16 mouse cellular contexts compared by ENCODE assay signal in genomic region chr5:135573006-135573405, GRCm38 (mm10). TPM values are rescaled to one million over a fixed set of nuclear protein-coding genes. Genes with fewer than 3 reads are reported as not detected.
DNase-seq lines count a peak whose midpoint lies in the region; ATAC-seq and TF ChIP-seq lines count a peak whose summit lies in the region.
"Had no signal": no experiment of that assay in that cellular context is flagged by ENCODE, and none has a peak within 500 bp of the region (broad histone marks: within the 10 kb centered on the region; RNA-seq: fewer than 3 reads in every experiment).

Gene Ccl24 (minus strand): TSS chr5:135573049.

- no peaks in the 10 kb centered on the region for H3K9me3 ChIP-seq in kidney, embryonic 16.5 days (ENCODE audit: low read length)
- no peaks in the 10 kb centered on the region for H3K9me3 ChIP-seq in intestine, embryonic 16.5 days (ENCODE audit: control insufficient read depth, low read length)
- H3K9me3 ChIP-seq in midbrain, embryonic 10.5 days (replicated peaks): no peaks in the 10 kb centered on the region
- H3K9me3 ChIP-seq: embryonic facial prominence, embryonic 12.5 days; heart, embryonic 15.5 days had no signal

- 92% methylated on average over 6 of the region's 6 CpGs for WGBS in kidney, embryonic 16.5 days
- WGBS in intestine, embryonic 16.5 days: 86% methylated on average over 6 of the region's 6 CpGs
- WGBS in midbrain, embryonic 10.5 days: 88% methylated on average over 6 of the region's 6 CpGs

- no peak within 1 kb of the TSS for H3K27ac ChIP-seq in kidney, embryonic 16.5 days (ENCODE audit: low read length)
- 0 out of 2 replicates have a peak within 1 kb of the TSS, but pooled peaks have one; percentile 5 for H3K27ac ChIP-seq in bone marrow macrophage, adult 2 months (ENCODE audit: insufficient read depth, low read depth, low read length)
- H3K27ac ChIP-seq in intestine, embryonic 16.5 days (ENCODE audit: low read length): no peak within 1 kb of the TSS
- H3K27ac ChIP-seq in midbrain, embryonic 10.5 days (replicated peaks): no peak within 1 kb of the TSS
- H3K27ac ChIP-seq: embryonic facial prominence, embryonic 12.5 days; heart, embryonic 15.5 days; macrophage had no signal

- peak; percentile 5 to 8 for DNase-seq in kidney, adult 8-10 months
- peak; percentile 85 for DNase-seq in 416B (ENCODE audit: low read depth)
- DNase-seq in cerebellum, postnatal 4 days (ENCODE audit: low spot score in 2 of 2): no peak
- no peak for DNase-seq in adrenal gland, postnatal 14 days
- no peak for DNase-seq in midbrain, embryonic 10.5 days (ENCODE audit: low spot score)
- DNase-seq: cerebellum, adult 9-10 months; left cerebral cortex, postnatal 4 days had no signal

- TF ChIP-seq POLR2A in bone marrow macrophage, adult 2 months (IDR thresholded peaks at IDR 0.05; ENCODE audit: borderline replicate concordance, low read depth, low read length): no peak

- ATAC-seq in kidney, embryonic 16.5 days (ENCODE audit: low FRiP score, low TSS enrichment): no peak
- ATAC-seq in intestine, embryonic 16.5 days: no peak
- ATAC-seq: forebrain, embryonic 16.5 days had no signal

- no peaks in the 10 kb centered on the region for H3K4me1 ChIP-seq in kidney, embryonic 16.5 days (ENCODE audit: insufficient read depth, low read length)
- H3K4me1 ChIP-seq in bone marrow macrophage, adult 2 months (ENCODE audit: control insufficient read depth, insufficient read depth, low read length): peaks cover 43% of the 10 kb centered on the region
- no peaks in the 10 kb centered on the region for H3K4me1 ChIP-seq in intestine, embryonic 16.5 days (ENCODE audit: control insufficient read depth, insufficient read depth, low read length)
- no peaks in the 10 kb centered on the region for H3K4me1 ChIP-seq in midbrain, embryonic 10.5 days
- H3K4me1 ChIP-seq: embryonic facial prominence, embryonic 12.5 days; heart, embryonic 15.5 days had no signal

- H3K36me3 ChIP-seq in kidney, embryonic 16.5 days (ENCODE audit: insufficient read depth, low read length): no peaks in the 10 kb centered on the region
- no peaks in the 10 kb centered on the region for H3K36me3 ChIP-seq in intestine, embryonic 16.5 days (ENCODE audit: control insufficient read depth, insufficient read depth, low read length)
- H3K36me3 ChIP-seq in midbrain, embryonic 10.5 days: no peaks in the 10 kb centered on the region
- H3K36me3 ChIP-seq: embryonic facial prominence, embryonic 12.5 days; heart, embryonic 15.5 days had no signal

- no peak for TF ChIP-seq CTCF in bone marrow macrophage, adult 2 months (IDR thresholded peaks at IDR 0.05; ENCODE audit: low read depth, low read length)

- no peaks in the 10 kb centered on the region for H3K27me3 ChIP-seq in kidney, embryonic 16.5 days (ENCODE audit: insufficient read depth, low read length)
- H3K27me3 ChIP-seq in intestine, embryonic 16.5 days (replicated peaks; ENCODE audit: control insufficient read depth, insufficient read depth, low read length): no peaks in the 10 kb centered on the region
- H3K27me3 ChIP-seq in midbrain, embryonic 10.5 days (ENCODE audit: low read depth, poor library complexity, severe bottlenecking): no peaks in the 10 kb centered on the region
- H3K27me3 ChIP-seq: embryonic facial prominence, embryonic 12.5 days; heart, embryonic 15.5 days had no signal

- no peak within 1 kb of the TSS for H3K4me3 ChIP-seq in kidney, embryonic 16.5 days (ENCODE audit: low read length)
- H3K4me3 ChIP-seq in bone marrow macrophage, adult 2 months (ENCODE audit: insufficient read depth, low read length): peak within 1 kb of the TSS; percentile 22
- H3K4me3 ChIP-seq in intestine, embryonic 16.5 days (ENCODE audit: low read length): no peak within 1 kb of the TSS
- no peak within 1 kb of the TSS for H3K4me3 ChIP-seq in midbrain, embryonic 10.5 days
- H3K4me3 ChIP-seq: embryonic facial prominence, embryonic 12.5 days; heart, embryonic 15.5 days; myocyte had no signal

- no peak within 1 kb of the TSS for H3K4me2 ChIP-seq in kidney, embryonic 16.5 days (replicated peaks; ENCODE audit: low read depth, low read length)
- H3K4me2 ChIP-seq in intestine, embryonic 16.5 days (ENCODE audit: low read depth, low read length): no peak within 1 kb of the TSS
- H3K4me2 ChIP-seq: embryonic facial prominence, embryonic 12.5 days; heart, embryonic 15.5 days had no signal

- no peak within 1 kb of the TSS for H3K9ac ChIP-seq in kidney, embryonic 16.5 days (replicated peaks; ENCODE audit: low read length)
- H3K9ac ChIP-seq in intestine, embryonic 16.5 days (ENCODE audit: low read depth, low read length): no peak within 1 kb of the TSS
- H3K9ac ChIP-seq: embryonic facial prominence, embryonic 12.5 days; heart, embryonic 15.5 days had no signal

RNA-seq across cellular contexts. Expression of gene Ccl24, which starts in this region (rescaled TPM):
- 1.8 and 2.0 TPM in 2 replicates for polyA plus RNA-seq in kidney, embryonic 16.5 days (2015; fragmentation: Nextera tagmentation; extraction: Ambion mirVana)
- polyA plus RNA-seq in bone marrow macrophage, adult 2 months (2012; ENCODE audit: insufficient read depth, insufficient read length, missing spikeins): 0.71 and 1.1 TPM in 2 replicates
- polyA plus RNA-seq in intestine, embryonic 16.5 days (2015; fragmentation: Nextera tagmentation; extraction: Ambion mirVana): 34.3 and 34.5 TPM in 2 replicates
- 1.6 and 3.1 TPM in 2 replicates for total RNA-seq in adrenal gland, postnatal 14 days (2021)
- polyA plus RNA-seq in midbrain, embryonic 10.5 days (2016; fragmentation: Nextera tagmentation; extraction: Ambion mirVana): 1.0 and 1.8 TPM in 2 replicates
- total RNA-seq: layer of hippocampus, postnatal 10 days had no signal
- polyA plus RNA-seq: myocyte had no signal

Comparison
In these comparisons a context has a peak if more than half of its experiments do, and no peak if none do; other contexts are left out.
1. RNA of gene Ccl24 (polyA plus RNA-seq): 34.3 to 34.5 TPM in intestine, embryonic 16.5 days; 1.8 to 2.0 TPM in kidney, embryonic 16.5 days, 1.0 to 1.8 TPM in midbrain, embryonic 10.5 days and 0.71 to 1.1 TPM in bone marrow macrophage, adult 2 months; every median in the first group is over 10 times any median in the second.
2. DNase-seq: peak in kidney, adult 8-10 months (2 of 2) and 416B (single experiment); none in cerebellum, postnatal 4 days (0 of 2), adrenal gland, postnatal 14 days (single experiment) and midbrain, embryonic 10.5 days (single experiment).